Mouse (Mus musculus) megakaryocyte, embryonic 14.5 days (primary cell): ENCODE results near the gene Vasn.

Experiments used
- FLI1 ChIP-seq: IDR thresholded peaks from 2 replicates; pipeline ENCODE4 v1.6.1; 2012; ENCODE audit warnings: low read length, inconsistent platforms, mixed read lengths
- GATA1 ChIP-seq: IDR thresholded peaks from 3 replicates; pipeline ENCODE4 v1.6.1; 2012; ENCODE audit warnings: mixed read lengths, low read length, inconsistent platforms, borderline replicate concordance

DNA sequence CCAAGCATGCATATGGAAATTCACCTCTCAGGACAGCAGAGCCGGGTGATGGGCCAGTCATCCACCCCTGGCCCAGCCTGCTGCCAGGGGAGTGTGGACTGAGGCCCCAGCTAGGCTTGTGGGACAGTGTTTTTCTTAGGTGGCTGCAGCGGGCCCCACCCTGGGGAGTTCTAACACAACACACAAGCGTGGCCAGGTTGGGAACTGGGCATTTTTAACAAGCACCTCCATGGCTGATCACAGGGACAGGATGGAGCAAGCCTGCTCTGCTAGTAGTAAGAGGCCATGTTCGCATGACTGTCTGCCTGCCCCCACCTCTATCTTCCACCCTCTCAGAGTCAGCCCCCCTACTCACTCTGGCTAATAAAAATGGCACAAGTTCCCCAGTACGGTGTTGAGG is 41.7 kb upstream of the Vasn start:
- no peak for TF ChIP-seq GATA1
- TF ChIP-seq FLI1: no peak
